Mouse (Mus musculus) kidney, adult 2 months (tissue): ENCODE data around the gene Rtn4rl2. TPM values are rescaled to one million over a fixed set of nuclear protein-coding genes. Genes with fewer than 3 reads are reported as not detected.

Source experiments
- DNase-seq: peaks from one replicate; pipeline ENCODE4 v3.0.0; 2021
- H3K27ac ChIP-seq: fragments of 200-500 bp; 2 replicates; pipeline ENCODE4 v1.5.1; 2012; ENCODE audit warnings: low read depth, low read length, control low read depth, inconsistent platforms; ENCODE audit not compliant: insufficient read depth
- H3K27me3 ChIP-seq: fragments of 200-500 bp; replicated peaks from 2 replicates; pipeline ENCODE4 v1.6.1; 2012; ENCODE audit warnings: mild to moderate bottlenecking, moderate library complexity, low read length, inconsistent platforms; ENCODE audit not compliant: control insufficient read depth, insufficient read depth
- H3K36me3 ChIP-seq: fragments of 200-500 bp; 2 replicates; pipeline ENCODE4 v1.6.1; 2012; ENCODE audit warnings: mild to moderate bottlenecking, moderate library complexity, low read length, inconsistent platforms; ENCODE audit not compliant: control insufficient read depth, insufficient read depth
- H3K4me1 ChIP-seq: fragments of 200-500 bp; 2 replicates; pipeline ENCODE4 v1.6.1; 2011; ENCODE audit warnings: low read length; ENCODE audit not compliant: control insufficient read depth, insufficient read depth
- H3K4me3 ChIP-seq: fragments of 200-500 bp; 2 replicates; pipeline ENCODE4 v1.5.1; 2011; ENCODE audit warnings: mild to moderate bottlenecking, low read depth, low read length, control low read depth; ENCODE audit not compliant: insufficient read depth
- CTCF ChIP-seq: fragments of 200-500 bp; conservative IDR thresholded peaks from 2 replicates; pipeline ENCODE4 v1.5.1; 2011; ENCODE audit warnings: low read depth, mild to moderate bottlenecking, control low read depth, low read length, moderate library complexity, mixed read lengths; ENCODE audit not compliant: insufficient read depth, insufficient read length
- POLR2A ChIP-seq: fragments of 200-500 bp; IDR thresholded peaks from one replicate; pipeline ENCODE4 v1.6.1; 2011; ENCODE audit warnings: low read depth, low read length, control low read depth
- WGBS: fragments of 180-500 bp; shearing (Covaris S2); methylation state at CpG from one replicate; pipeline ENCODE4 v1.1.7; 2018; 5-methylcytosine and 5-hydroxymethylcytosine counted together
- polyA plus RNA-seq: library from polyadenylated mRNA; depleted of rRNA; stranded (reverse); fragments of >200 nt; gene quantifications from 2 replicates; pipeline ENCODE4 v1.2.3, GENCODE M21; 2012

Rtn4rl2 gene
- polyA plus RNA-seq, 1 experiment: 1.4 TPM

GRCm38 (mm10) chr2:84838593-84838949 is 47.9 kb downstream of the Rtn4rl2 start, which contains the start of gene Slc43a1:
Slc43a1 (plus strand) TSS chr2:84838850.
- H3K27ac ChIP-seq: 0 out of 2 replicates have a peak within 1 kb of the TSS, but pooled peaks have one; percentile 36
- WGBS: 42% methylated on average over 10 of the region's 10 CpGs
- no peak for DNase-seq

DNA sequence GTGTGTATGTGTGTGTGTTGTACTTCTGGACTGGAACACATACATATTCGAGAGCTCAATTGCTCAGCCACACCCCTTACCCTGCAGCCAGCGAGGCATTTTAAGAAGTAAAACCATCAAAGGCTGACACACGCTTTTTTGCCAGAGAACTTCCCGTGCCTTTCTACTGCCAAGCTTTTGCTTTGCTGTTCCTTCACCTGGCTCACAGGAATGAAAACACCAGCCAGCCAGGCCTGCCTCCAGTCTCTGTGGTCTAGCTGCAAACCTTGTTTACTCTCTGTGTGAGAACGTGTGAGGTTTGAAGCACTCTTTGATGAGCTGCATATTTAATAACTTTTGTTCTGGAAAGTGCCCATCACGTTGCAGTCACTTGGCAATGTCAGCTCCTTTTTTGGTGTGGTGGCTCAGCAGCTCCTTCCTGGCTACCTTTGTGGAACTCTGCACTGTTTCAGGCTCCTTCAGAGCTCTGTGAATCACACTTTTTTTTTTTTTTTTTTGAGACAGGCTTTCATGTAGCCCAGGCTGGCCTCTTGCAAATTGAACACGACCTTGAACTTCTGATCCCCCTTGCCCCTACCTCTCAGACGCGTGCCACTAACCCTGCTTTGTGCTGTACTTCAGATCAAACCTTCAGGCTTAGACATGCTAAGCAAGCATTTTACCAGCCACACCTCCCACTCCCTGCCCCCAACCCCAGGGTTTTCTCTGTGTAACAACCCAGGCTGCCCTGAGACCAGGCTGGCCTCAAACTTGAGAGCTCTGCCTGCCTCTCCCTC is 48.5 kb downstream of the Rtn4rl2 start:
- no peak for DNase-seq
- WGBS: 47% methylated on average over 9 of the region's 9 CpGs
- H3K27ac ChIP-seq: no peak overlapping the region
- no peak for TF ChIP-seq POLR2A
- TF ChIP-seq CTCF: no peak
- peaks cover 4% of the 10 kb centered on the region; the same call in 1 of the 2 replicates for H3K27me3 ChIP-seq
- no peak overlapping the region for H3K4me3 ChIP-seq
- no peaks in the 10 kb centered on the region for H3K36me3 ChIP-seq
- peaks cover 10% of the 10 kb centered on the region; the same call in 1 of the 2 replicates for H3K4me1 ChIP-seq

More at GRCm38 (mm10) chr2:84838593-84838949, 47.9 kb downstream of the Rtn4rl2 start, which contains the start of gene Slc43a1:
- Histone ChIP-seq H3K4me1 (peaks cover 10% of the 10 kb centered on the region; the same call in 1 of the 2 replicates), H3K4me3 (peak within 1 kb of the TSS; percentile 58), H3K27me3 (peaks cover 4% of the 10 kb centered on the region; the same call in 1 of the 2 replicates), H3K36me3 (no peaks in the 10 kb centered on the region)
- TF ChIP-seq POLR2A: no peak
- TF ChIP-seq CTCF: no peak

DNA sequence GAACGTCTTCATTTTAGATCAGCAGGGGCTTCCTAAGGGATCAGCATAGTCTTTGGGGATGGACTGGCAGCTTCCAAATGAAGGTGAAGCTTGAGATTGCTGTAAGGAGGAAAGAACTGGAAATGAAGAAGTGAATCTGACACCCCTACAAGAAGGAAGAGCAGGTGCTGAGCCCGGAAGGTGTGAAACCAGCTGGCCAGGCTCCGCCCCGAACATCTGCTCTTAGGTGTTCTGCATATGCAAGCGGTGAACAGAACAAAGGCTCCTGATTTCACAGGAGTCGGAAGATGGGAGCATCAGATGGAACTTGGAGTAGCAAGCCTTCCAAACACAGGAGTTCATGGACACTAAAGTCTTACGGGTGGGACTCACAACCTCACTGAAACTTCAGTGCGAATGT is 49.4 kb downstream of the Rtn4rl2 start:
- WGBS: 71% methylated on average over 8 of the region's 8 CpGs
- H3K36me3 ChIP-seq: no peaks in the 10 kb centered on the region
- TF ChIP-seq CTCF: no peak
- no peak for TF ChIP-seq POLR2A
- peaks cover 10% of the 10 kb centered on the region; the same call in 1 of the 2 replicates for H3K4me1 ChIP-seq
- no peak for DNase-seq
- H3K27me3 ChIP-seq: peaks cover 4% of the 10 kb centered on the region; the same call in 1 of the 2 replicates
- no peak overlapping the region for H3K4me3 ChIP-seq
- H3K27ac ChIP-seq: no peak overlapping the region

GRCm38 (mm10) chr2:84831666-84832391 is 54.7 kb downstream of the Rtn4rl2 start:
- Histone ChIP-seq H3K4me1 (no peaks in the 10 kb centered on the region; the same call in 1 of the 2 replicates), H3K27me3 (no peaks in the 10 kb centered on the region), H3K27ac (no peak overlapping the region), H3K4me3 (no peak overlapping the region), H3K36me3 (no peaks in the 10 kb centered on the region)
- DNase-seq: peak; percentile 90
- peak; percentile 93 for TF ChIP-seq CTCF
- no peak for TF ChIP-seq POLR2A
- WGBS: 33% methylated on average over 10 of the region's 10 CpGs

- Histone ChIP-seq H3K27me3 (no peaks in the 10 kb centered on the region), H3K4me1 (peaks cover 2% of the 10 kb centered on the region; the same call in 1 of the 2 replicates), H3K36me3 (no peaks in the 10 kb centered on the region), H3K4me3 (peak overlapping the region; percentile 78), H3K27ac (peak overlapping the region; percentile 19)
- WGBS: under 1% methylated on average over 29 of the region's 29 CpGs
- TF ChIP-seq POLR2A (no peak), CTCF (no peak)
- DNase-seq: peak; percentile 51
These were observed 59.1 kb downstream of the Rtn4rl2 start for GRCm38 (mm10) chr2:84827283-84827920.

DNA sequence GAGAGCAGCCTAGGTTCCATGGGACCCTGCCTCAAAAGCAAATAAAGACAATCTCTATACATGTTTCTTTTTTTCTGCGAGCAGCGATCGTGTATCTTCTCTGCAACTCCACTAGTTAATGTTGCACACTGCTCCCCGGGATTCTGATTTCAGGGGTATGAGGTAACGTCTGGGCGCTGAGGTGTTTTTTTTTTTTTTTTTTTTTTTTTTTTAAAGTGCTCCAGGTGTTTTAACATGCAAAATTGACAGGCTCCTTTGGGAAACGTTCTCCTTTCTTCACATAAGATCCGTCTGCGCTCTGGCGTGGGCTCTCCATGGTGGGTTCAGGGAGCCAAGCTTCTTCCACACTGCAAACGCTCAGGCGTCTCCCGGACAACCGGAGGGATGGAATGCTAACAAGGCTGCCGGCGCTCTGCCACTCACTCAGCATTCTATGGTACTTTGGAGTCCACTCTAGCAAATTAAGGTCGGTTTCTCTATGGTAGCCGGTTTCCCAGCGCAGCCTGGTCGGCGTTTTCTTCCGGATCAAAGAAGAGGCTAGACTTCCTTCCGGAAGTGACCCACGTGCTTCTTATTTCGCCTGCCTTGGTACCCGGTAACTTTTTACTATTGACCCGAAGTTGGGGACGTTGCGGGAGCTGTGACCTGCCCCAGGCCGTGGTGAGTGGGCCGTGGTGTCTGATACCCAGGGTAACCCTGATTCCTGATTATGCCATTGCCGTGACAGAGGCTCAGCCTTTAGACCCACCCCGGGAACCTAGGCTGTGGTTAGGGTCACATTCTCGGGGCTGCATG is 59.8 kb downstream of the Rtn4rl2 start, which contains the start of gene Timm10:
Timm10 (plus strand) TSS at position 510 of the 795 bp plus-strand sequence.
- Histone ChIP-seq H3K27me3 (no peaks in the 10 kb centered on the region), H3K27ac (peak within 1 kb of the TSS; percentile 19), H3K36me3 (no peaks in the 10 kb centered on the region), H3K4me3 (peak within 1 kb of the TSS; percentile 78), H3K4me1 (peaks cover 2% of the 10 kb centered on the region; the same call in 1 of the 2 replicates)
- TF ChIP-seq POLR2A: no peak
- WGBS: under 1% methylated on average over 34 of the region's 34 CpGs
- DNase-seq: peak; percentile 97
